Mouse (Mus musculus) E14TG2a.4 (cell line): ENCODE data around the gene Ubr2.

ENCODE experiments used
- CTCF ChIP-seq: conservative IDR thresholded peaks from 2 replicates; pipeline ENCODE4 v1.5.1; 2014; ENCODE audit warnings: low read length
- POU5F1 ChIP-seq: IDR thresholded peaks from 2 replicates; pipeline ENCODE4 v1.6.1; 2014; ENCODE audit warnings: low read length, borderline replicate concordance

DNA sequence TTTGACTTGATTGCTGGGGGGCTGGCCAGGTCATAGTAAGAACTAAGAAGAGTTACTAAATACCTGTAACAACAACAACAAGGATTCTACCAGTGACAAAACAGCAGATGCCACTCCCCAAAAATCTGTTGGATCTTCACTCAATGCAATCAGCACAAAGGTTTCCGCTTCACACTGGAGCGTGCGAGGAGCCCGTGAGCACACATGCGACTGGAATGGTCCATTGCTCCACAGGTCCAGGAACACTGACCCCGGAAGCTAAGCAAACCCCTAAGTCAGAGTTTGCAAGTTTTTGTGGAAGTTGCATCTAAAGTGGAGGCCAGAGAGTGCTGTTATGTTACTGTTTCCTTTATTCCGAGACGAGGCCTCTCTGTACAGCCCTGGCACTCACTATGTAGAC lies 16.7 kb downstream of the Ubr2 start:
- no peak for TF ChIP-seq CTCF
- no peak for TF ChIP-seq POU5F1
